Mouse (Mus musculus): ENCODE results near the gene Klhl3.
"Not testable (repeated sequence)": the region's sequence is repeated elsewhere in the genome, so short reads cannot be mapped to it uniquely, and the experiment has no call there.

Gene Klhl3

DNA sequence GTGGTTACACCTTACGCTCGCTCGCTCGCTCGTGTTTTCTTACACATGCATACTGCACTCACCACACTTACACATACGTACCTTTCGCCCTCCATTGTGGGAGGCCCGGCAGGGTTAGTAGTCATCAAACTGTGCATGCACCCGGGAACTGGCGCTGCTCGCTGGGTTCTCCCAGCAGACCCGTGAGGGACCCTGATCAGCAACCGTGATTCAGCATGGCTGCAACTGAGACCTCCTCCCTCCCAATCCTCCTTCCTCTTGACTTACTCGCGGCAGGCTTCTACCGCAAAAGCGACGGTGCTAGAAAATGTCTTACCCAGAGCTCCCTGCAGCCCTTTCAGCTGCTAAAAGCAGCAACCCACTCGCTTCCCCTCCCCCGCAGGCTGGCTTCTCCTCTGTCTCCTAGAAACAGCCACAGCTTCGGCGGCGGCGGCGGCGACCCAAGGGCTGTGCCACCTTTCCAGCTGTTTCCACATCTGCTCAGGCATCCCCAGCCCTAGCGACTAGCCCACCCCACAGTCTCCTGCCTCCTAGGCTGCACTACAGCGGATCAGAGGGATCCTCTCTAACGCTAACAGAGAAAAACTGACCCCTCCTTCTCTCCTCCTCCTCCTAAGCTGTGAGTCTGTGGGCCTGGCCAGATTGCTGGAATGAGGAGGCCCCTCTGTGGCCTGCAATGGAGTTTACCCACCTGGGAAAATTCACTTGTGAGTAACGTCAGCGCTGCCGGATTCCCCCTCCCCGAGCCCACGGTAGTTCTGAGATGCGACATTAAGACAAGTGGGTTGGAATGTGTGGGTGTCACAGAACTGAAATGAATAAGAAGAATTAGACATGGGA lies at the start of gene Klhl3:
TSS of gene Klhl3 (minus strand) at position 532 of the 840 bp plus-strand sequence.
- DNase-seq (ENCODE audit: extremely low read depth, low read depth), result no peak

DNA sequence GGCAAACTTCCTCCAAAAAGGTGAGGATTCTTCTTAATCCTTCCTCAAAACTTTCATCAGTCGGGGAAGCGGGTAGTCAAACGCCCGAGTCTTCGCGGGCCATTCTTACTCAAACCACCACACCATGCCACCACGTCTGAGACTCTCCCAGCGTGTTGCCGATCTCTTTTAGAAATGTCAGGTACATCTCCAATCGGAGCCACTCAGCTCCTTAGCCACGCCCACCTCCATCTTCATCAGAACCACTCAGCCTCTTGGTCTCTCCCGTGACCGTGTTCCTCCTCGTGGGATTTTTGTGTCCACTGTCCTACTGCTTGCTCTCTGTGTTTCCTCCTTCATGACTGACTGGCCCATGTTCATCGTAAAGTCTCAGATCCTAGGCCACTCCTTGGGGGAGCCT lies 47.4 kb upstream of the Klhl3 start:
- DNase-seq (ENCODE audit: extremely low read depth, low read depth), result no peak

DNA sequence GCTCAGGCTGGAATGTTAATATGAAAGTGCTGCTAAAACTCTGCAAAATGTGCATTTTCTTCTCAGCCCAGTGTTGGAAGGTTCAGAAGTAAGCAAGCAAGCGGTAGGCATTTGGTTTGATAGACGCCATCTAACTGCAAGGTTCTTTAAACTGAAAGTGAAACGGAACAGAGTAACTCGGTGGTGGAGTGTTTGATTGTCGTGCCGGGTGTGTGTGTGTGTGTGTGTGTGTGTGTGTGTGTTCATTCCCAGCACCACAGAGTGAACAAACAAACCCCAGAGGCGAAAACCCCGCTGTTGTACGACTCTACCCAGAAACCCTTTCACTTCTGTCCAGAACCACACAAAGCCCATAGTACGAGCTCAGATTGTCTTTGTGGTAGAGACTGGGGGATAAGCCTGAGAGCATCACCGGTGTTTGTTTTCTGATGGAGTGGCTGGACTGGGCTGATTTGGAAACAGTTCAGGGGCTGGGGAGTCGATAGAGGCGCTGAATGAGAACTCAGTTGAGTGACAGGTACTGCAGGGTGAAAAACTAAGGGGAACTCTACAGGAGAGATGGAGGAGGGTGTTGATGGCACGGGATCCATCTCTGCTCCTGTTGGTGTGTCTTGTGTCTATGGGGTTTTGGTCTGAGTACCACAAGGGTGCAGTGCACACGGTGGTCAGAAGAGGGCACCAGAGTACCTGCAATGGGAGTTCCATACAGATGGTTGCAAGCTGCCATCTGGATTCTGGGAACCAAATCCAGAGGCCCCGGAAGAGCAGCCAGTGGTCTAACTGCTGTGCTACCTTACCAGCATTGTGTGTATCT lies 44.9 kb upstream of the Klhl3 start:
- peak; percentile 93 for DNase-seq (ENCODE audit: extremely low read depth, low read depth)

DNA sequence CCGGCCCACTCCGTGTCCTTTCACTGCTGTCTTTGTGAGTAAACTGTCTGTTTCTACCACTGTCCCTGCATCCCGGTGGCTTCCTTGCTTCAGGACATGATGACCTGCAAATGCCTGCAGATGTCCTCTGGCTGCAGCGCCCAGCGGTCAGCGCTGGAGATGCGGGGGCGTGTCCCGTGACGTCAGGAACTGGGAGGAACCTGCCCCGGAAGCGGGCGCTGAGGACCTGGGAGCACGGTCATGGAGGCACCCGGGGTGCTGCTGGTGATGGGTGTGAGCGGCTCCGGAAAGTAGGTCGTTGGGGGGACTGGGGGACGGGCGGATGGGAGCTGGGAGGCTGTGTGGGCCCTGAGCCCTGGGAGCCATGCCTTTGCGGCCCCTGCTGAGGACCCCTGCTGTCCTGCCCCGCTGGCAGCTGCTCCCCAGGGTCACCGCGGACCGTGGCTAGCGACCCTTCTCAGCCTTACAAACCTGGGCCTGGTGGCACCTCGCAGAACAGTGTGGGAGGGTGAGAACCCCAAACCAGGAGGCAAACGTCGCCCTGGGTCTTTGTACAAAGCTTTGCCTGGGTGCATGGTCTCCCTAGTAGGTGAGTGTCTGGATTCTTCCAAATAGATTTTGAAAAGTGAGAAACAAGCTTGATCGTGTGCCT lies 44.2 kb upstream of the Klhl3 start, which contains the start of gene Idnk:
TSS of gene Idnk (plus strand) at position 203 of the 652 bp plus-strand sequence.
- DNase-seq (ENCODE audit: extremely low read depth, low read depth), result peak; percentile 58

DNA sequence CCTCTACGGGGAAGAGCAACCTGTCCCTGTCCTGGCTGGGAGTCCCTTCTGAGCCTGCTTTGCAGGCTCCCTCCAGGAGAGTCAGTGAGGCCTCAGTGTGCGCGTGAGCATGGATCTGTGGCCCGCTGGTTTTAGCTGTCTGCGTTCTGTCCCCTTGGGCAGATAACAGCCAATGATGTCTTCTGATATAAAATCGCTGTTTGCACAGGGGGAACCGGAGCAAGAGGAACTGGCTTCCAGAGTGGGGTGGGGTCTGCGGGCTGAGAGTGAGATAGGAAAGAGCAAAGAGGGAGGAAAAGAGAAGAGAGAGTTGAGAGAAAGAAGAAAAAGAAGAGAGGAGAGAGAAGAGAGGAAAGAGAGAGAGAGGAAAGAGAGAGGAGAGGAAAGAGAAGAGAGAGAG lies 43.6 kb upstream of the Klhl3 start:
- peak; percentile 57 for DNase-seq (ENCODE audit: extremely low read depth, low read depth)

DNA sequence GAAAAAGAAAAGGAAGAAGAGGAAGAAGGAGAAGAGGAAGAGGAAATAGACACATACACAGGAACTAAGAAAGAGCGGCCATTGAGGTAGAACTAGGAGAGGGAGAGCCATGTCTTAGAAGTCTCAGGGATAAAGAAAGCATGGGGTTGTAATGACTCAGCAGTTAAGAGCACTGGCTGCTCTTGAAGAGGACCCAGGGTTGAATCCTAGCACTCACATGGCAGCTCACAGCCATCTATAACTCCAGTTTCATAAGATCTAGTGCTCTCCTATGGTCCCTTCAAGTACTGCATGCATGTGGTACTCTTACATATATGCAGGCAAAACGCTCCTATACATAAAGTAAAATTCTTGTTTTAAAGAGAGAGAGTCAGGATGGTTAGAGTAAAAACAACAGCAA lies 42.6 kb upstream of the Klhl3 start:
- peak; percentile 59 for DNase-seq (ENCODE audit: extremely low read depth, low read depth)

DNA sequence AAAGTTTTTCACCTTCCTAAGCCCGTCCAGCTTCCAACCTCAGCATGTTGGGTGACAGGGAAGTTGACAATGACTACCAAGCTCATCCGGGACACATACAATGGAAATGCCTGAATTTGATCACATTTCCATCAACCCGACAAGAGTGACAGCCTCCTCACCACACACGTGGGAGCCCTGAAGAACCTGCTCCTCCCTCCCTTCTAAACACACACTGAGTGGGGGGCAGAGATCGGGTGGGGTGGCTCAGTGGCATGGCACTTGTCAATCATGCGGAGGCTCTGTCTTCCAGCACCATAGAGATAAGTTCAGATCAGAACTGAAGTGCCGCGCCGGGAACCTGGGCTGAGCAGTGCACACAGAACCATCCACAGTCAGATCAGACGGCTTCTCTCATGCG lies 37.0 kb upstream of the Klhl3 start:
- DNase-seq (ENCODE audit: extremely low read depth, low read depth), result peak; percentile 42

DNA sequence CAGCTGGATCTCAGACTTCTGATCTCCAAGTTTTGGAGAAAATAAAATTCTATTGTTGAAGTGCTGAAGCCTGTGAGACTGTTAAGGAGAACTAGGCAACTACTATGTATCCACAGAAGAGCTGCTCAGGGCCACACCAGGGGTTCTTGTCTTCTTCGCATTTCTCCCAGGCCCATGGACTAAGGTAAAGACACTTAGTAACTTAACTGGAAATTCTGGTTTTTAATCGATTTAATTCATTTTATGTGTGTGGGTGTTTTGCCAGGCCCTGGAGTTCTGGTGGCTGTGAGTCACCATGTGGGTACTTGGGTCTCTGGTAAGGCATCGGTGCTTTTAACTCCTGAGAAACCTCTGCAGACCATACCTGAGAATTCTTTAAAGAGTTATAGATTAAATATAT lies 36.2 kb upstream of the Klhl3 start:
- DNase-seq (ENCODE audit: extremely low read depth, low read depth), result peak; percentile 43

DNA sequence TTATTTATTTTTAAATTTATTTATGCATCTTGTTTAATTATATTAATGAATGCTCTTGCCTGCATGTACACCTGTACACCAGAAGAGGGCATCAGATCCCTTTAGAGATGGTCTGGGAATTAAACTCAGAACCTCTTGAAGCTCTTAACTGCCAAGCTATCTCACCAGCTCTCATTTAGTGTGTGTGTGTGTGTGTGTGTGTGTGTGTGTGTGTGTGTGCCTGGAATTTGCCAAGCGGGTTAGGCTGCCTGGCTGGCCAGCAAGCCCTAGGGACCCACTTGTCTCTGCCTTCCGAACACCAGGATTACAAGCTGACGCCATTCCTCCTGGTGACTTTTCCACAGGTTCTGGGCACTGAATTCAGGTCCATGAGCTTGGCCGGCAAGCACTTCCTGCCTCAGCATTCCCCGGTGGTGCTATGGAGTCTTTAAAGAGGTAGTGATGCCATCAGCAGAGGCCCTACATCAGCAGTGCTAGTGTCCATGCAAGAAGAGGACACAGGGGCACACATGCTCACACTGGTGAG lies 35.7 kb upstream of the Klhl3 start:
- DNase-seq (ENCODE audit: extremely low read depth, low read depth), result peak; percentile 78

DNA sequence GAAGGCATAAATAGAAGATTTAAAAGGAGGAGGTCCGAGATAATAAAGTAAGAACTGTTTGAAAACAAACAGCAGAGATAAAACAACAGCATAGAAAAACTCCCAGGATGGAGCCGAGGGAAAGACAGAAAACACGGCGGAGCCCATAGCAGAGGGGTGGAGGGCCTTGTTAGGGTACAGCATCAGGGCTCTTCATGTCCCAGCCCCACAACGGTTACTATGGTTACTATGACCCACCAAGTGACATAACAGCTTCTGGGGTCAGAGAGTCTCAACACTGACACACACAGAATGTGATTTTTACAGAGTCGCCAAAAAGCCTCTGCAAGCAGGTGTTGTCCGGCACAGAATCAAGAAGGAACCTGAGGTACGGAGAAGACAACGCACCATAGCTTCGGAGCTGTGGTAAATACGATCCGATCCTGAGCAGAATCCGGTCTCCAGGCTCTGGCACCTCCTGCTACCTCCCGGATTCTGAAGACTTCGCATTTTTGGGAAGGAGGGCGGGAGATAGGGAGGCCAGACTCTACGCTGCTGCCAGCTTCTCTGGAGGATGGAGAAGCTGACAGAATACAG lies 35.0 kb upstream of the Klhl3 start:
- peak; percentile 95 for DNase-seq (ENCODE audit: extremely low read depth, low read depth)

DNA sequence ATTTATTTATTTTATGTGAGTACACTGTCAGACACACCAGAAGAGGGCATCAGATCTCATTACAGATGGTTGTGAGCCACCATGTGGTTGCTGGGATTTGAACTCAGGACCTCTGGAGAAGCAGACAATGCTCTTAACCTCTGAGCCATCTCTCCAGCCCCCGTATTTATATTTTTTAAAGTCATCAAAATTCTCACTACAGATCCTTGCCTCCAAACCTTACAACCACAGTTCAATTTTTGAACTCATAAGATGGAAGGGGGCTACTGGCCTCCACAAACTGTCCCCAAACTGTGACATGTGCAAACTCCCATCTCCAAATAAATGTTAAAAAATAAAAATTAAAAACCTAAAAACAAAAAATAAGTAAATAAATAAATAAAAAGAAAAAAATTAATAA lies 34.4 kb upstream of the Klhl3 start:
- no peak for DNase-seq (ENCODE audit: extremely low read depth, low read depth)

DNA sequence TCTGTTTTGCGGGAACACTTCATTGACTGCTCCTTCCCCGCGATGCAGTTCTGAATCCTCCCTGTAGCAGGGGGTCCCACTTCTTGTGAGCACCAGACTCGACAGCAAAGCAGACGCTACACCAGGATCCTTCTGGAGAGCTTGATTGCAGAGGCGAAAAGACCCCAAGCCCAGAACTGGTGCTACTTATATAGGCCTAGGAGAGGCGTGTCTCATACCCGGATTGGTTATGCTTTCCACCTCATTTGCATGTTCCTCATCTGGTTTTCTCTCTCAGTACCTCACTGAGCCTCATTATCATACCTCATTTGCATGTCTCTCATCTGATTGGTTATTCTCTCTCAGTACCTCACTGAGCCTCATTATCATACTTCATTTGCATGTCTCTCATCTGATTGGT lies 33.2 kb upstream of the Klhl3 start:
- DNase-seq (ENCODE audit: extremely low read depth, low read depth), result not testable (repeated sequence)

DNA sequence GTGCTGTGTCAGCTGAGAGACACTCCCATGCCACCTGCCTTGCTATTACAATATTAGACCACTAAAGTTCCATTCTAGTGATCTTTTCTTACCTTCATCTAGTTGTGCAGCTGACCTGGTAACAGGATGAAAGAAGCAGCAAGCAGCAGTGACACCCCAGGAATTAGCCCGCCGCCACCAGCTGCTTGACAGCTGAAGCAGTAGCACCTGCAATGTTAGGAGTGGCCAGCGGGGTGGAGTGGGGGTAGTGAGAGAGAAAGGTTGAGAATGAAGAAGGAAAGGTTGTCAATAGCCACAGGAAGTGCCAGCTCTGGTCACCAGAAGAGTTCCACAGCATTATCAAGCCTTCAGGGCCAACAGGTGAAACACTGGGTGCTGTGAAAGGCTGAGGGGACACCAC lies 18.3 kb upstream of the Klhl3 start:
- no peak for DNase-seq (ENCODE audit: extremely low read depth, low read depth)

DNA sequence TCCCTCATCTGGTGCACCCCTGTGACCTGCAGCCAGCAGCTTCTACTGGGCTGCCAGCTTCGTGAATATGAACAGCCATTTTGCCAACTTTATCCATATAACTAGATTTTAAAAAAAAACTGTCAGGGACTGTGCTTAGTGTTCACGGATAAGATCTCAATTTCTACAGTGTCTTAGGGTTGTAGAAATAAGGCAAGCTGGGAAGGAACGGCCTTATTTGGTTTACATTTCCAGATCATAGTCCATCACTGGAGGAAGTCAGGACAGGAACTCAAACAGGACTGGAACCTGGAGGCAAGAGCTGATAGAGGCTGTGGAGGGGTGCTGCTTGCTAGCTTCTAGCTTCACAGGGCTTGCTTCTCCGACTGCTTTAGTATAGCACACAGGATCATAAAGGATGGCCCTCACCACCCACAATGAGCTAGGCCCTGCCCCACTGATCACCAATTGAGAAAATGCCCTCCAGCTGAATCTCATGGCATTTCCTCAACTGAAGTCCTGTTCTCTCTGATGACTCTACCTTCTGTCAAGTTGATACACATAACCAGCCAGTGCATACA lies 16.4 kb upstream of the Klhl3 start:
- DNase-seq (ENCODE audit: extremely low read depth, low read depth), result peak; percentile 53

DNA sequence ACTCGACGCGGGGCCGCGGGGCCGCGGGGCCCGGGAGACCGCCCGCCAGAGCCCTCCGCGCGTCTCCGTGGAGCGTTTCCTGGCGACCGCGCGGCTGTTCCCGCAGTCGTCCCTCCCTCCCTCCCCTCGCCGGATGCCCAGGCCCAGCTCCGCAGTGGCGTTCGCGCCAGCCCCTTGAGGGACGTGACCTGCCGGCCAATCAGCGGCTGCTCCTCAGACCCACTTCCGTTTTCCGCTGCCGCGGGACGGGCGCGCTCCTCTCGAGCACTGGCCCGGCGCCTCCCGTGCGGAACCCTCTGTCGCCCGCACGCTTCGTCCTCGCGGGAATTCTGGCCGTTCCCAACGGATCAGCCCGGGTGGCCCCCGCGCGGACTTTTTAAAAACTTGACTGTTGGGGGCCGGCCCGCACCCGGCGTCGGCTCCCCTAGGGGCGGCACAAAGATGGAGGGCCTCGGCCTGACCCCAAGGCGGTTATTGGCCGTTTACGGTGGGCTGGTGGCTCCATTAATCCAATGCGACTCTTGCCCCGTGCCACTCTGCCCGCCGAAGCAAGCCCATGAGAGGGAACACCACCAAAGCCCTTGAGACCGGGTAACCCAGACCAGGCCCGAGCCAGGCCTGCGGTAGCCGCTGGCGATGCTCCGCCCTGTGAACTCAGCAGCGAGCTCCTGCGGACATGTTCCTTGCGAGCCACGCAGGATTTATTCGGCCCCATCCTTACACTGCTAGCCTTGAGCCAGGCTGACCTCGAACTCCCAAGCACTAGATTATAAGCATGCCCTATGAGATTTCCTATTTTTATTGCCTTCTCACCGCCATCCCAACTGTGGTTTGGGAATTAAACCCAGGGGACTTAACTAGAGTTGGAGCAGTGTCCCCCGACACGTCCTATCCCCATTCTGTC lies 15.6 kb upstream of the Klhl3 start:
- DNase-seq (ENCODE audit: extremely low read depth, low read depth), result peak; percentile 91

DNA sequence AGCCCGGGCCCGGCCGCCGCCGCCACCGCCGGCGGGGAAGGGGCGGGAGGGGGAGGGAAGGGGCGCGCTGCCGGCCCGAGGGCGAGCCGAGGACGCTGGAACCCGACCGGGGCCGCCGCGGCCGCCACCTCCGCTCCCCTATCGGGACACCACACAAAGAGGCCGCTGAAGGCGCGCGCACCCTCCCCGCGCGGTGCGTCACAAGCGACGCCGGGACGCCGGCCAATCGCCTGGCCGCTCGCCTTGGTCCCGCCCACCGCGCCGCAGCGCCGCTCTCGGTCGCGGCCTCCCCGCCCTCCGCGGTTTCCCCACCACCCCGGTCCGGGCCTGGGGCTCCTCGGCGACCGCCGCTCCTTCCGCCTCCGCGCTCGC lies 15.0 kb upstream of the Klhl3 start, which contains the start of gene Hnrnpa0:
TSS of gene Hnrnpa0 (minus strand) at position 161 of the 372 bp plus-strand sequence.
- peak; percentile 73 for DNase-seq (ENCODE audit: extremely low read depth, low read depth)

DNA sequence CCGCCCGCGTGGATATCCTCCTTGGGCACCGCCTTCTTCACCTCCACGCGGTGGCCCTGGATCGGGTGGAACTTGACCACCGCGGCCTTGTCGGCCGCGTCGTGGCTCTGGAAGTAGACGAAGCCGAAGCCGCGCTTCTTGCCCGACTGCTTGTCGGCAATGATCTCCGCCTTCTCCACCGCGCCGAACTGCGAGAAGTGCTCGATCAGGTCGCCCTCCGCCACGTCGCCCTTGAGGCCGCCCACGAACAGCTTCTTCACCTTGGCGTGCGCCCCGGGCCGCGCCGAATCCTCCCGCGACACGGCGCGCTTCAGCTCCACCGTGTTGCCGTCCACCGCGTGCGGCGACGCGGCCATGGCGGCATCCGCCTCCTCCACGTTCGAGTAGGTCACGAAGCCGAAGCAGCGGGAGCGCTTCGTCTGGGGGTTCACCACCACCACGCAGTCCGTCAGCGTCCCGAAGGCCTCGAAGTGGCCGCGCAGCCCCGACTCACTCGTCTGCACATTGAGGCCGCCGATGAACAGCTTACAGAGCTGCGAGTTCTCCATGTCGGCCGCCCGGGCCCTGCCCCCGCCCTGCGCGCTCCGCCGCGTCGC lies 14.5 kb upstream of the Klhl3 start:
- peak; percentile 28 for DNase-seq (ENCODE audit: extremely low read depth, low read depth)

DNA sequence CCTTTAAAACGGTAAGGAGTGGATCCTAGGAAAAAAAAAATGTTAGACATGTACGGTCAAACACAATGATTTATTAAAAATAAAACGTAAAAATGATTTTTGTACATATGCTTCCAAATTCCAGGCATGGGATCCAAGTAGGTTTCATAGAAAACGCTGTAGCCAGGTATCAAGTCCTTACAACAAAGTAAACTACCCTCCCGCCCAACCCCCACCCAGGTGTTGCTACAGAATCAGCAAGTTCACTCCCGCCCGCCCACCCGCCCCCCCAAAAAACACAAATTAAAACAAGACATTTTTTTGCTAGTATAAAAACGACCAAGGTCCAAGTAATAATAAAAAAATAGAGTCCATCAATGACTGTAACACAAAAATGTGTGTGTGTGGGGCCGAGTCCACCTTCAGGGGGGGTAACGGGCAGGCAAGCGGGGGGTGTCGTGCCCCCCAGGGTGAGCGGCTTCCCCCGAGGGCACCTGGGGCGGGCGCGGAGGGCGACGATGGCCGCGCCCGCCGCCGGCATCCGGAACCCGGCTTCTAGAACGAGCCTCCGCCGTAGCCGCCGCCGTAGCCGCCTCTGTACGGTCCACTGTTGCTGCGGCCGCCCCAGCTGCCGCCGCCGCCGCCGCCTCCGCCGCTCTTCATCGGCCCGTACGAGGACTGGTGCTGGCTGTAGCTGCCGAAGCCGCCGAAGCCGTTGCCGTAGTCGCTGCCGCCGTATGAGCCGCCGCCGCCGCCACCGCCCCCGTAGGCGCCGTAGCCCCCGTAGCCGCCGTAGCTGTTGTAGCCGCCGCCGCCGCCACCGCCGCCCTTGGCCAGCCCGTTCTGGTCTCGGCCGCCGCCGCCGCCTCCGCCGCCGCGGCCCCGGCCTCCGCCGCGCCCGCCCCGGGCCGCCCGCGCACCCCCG lies 13.7 kb upstream of the Klhl3 start:
- peak; percentile 22 for DNase-seq (ENCODE audit: extremely low read depth, low read depth)

Data from MEL-GATA-1-ER (cell line).